Mouse (Mus musculus) stomach, embryonic 15.5 days (tissue): ENCODE data around the gene Rgl1. TPM values are rescaled to one million over a fixed set of nuclear protein-coding genes. Genes with fewer than 3 reads are reported as not detected.
A peak's percentile ranks its signal among the peaks of the same experiment; 100 is the strongest.
"Not testable (repeated sequence)": the region's sequence is repeated elsewhere in the genome, so short reads cannot be mapped to it uniquely, and the experiment has no call there.

Experiments
- ATAC-seq: fragments of 200-750 bp; cut with Nextera tagmentation; 2 replicates; pipeline ENCODE4 v1.8.0; 2017; ENCODE audit warnings: low read depth, moderate number of reproducible peaks, moderate TSS enrichment; ENCODE audit not compliant: insufficient read depth, low FRiP score
- H3K27ac ChIP-seq: fragments of 300-500 bp; sonication (generic); 2 replicates; pipeline ENCODE4 v1.5.1; 2015; ENCODE audit warnings: mild to moderate bottlenecking, inconsistent platforms
- H3K27me3 ChIP-seq: fragments of 300-500 bp; sonication (generic); replicated peaks from 2 replicates; pipeline ENCODE4 v1.6.1; 2015; ENCODE audit warnings: inconsistent platforms
- H3K36me3 ChIP-seq: fragments of 300-500 bp; sonication (generic); 2 replicates; pipeline ENCODE4 v1.6.1; 2015; ENCODE audit warnings: inconsistent platforms
- H3K4me1 ChIP-seq: fragments of 300-500 bp; sonication (generic); 2 replicates; pipeline ENCODE4 v1.6.1; 2015; ENCODE audit warnings: inconsistent platforms
- H3K4me2 ChIP-seq: fragments of 300-500 bp; sonication (generic); 2 replicates; pipeline ENCODE4 v1.6.1; 2015; ENCODE audit warnings: mild to moderate bottlenecking, inconsistent platforms
- H3K4me3 ChIP-seq: fragments of 300-500 bp; sonication (generic); replicated peaks from 2 replicates; pipeline ENCODE4 v1.5.1; 2015; ENCODE audit warnings: inconsistent platforms
- H3K9ac ChIP-seq: fragments of 300-500 bp; sonication (generic); 2 replicates; pipeline ENCODE4 v1.6.1; 2015; ENCODE audit warnings: inconsistent platforms
- H3K9me3 ChIP-seq: fragments of 300-500 bp; sonication (generic); 2 replicates; pipeline ENCODE4 v1.6.1; 2016; ENCODE audit warnings: inconsistent platforms
- WGBS: fragments of 180-500 bp; shearing (Covaris S2); methylation state at CpG from one replicate; pipeline ENCODE4 v1.1.7; 2015; 5-methylcytosine and 5-hydroxymethylcytosine counted together
- polyA plus RNA-seq: library from polyadenylated mRNA; unstranded; fragments of >200 nt; fragmentation: Nextera tagmentation; extraction: Ambion mirVana; gene quantifications from 2 replicates; pipeline ENCODE4 v1.2.1, GENCODE M21; 2015

The Rgl1 gene
- polyA plus RNA-seq, 1 experiment from 2014 or later: 41.7 TPM

- Histone ChIP-seq H3K27ac (no peak overlapping the region), H3K9me3 (no peaks in the 10 kb centered on the region), H3K36me3 (no peaks in the 10 kb centered on the region), H3K4me1 (no peaks in the 10 kb centered on the region), H3K4me3 (no peak overlapping the region), H3K4me2 (no peak overlapping the region), H3K9ac (no peak overlapping the region), H3K27me3 (no peaks in the 10 kb centered on the region)
- WGBS: 80% methylated on average over 5 of the region's 5 CpGs
- ATAC-seq: no peak
These were observed 118.1 kb downstream of the Rgl1 start for GRCm38 (mm10) chr1:152648052-152648451.

GRCm38 (mm10) chr1:152642207-152642606 is 123.9 kb downstream of the Rgl1 start:
- not testable (repeated sequence) for H3K27me3 ChIP-seq, H3K9ac ChIP-seq, ATAC-seq, H3K4me2 ChIP-seq, H3K36me3 ChIP-seq, H3K4me3 ChIP-seq, H3K27ac ChIP-seq, H3K9me3 ChIP-seq
- WGBS: 82% methylated on average over 10 of the region's 10 CpGs
- peaks cover 10% of the 10 kb centered on the region; the same call in 1 of the 2 replicates for H3K4me1 ChIP-seq

GRCm38 (mm10) chr1:152640195-152640981 is 125.8 kb downstream of the Rgl1 start:
- H3K4me1 ChIP-seq: peaks cover 10% of the 10 kb centered on the region; the same call in 1 of the 2 replicates
- no peak overlapping the region for H3K4me3 ChIP-seq
- H3K9me3 ChIP-seq: no peaks in the 10 kb centered on the region
- H3K27me3 ChIP-seq: no peaks in the 10 kb centered on the region
- no peak overlapping the region for H3K4me2 ChIP-seq
- ATAC-seq: peak; percentile 70
- 44% methylated on average over 11 of the region's 11 CpGs for WGBS
- H3K9ac ChIP-seq: no peak overlapping the region
- H3K27ac ChIP-seq: peak overlapping the region; percentile 62
- no peaks in the 10 kb centered on the region for H3K36me3 ChIP-seq

- H3K27ac ChIP-seq: 0 out of 2 replicates have a peak overlapping the region, but pooled peaks have one; percentile 1
- H3K27me3 ChIP-seq: no peaks in the 10 kb centered on the region
These were observed 126.8 kb downstream of the Rgl1 start for GRCm38 (mm10) chr1:152639344-152639743.

GRCm38 (mm10) chr1:152634638-152635037 is 131.5 kb downstream of the Rgl1 start:
- H3K9ac ChIP-seq: no peak overlapping the region
- H3K4me2 ChIP-seq: no peak overlapping the region
- H3K27me3 ChIP-seq: no peaks in the 10 kb centered on the region
- WGBS: 71% methylated on average over 5 of the region's 5 CpGs
- H3K27ac ChIP-seq: no peak overlapping the region
- H3K4me3 ChIP-seq: no peak overlapping the region
- H3K4me1 ChIP-seq: no peaks in the 10 kb centered on the region
- no peak for ATAC-seq
- H3K36me3 ChIP-seq: no peaks in the 10 kb centered on the region
- no peaks in the 10 kb centered on the region for H3K9me3 ChIP-seq

More at GRCm38 (mm10) chr1:152639344-152639743, 126.8 kb downstream of the Rgl1 start:
- WGBS: 81% methylated on average over 7 of the region's 7 CpGs
- no peaks in the 10 kb centered on the region for H3K9me3 ChIP-seq
- H3K36me3 ChIP-seq: no peaks in the 10 kb centered on the region
- H3K9ac ChIP-seq: no peak overlapping the region
- H3K4me1 ChIP-seq: peaks cover 10% of the 10 kb centered on the region; the same call in 1 of the 2 replicates
- ATAC-seq: no peak
- no peak overlapping the region for H3K4me2 ChIP-seq
- no peak overlapping the region for H3K4me3 ChIP-seq

- 80% methylated on average over 3 of the region's 3 CpGs for WGBS
- no peak overlapping the region for H3K27ac ChIP-seq
- H3K4me2 ChIP-seq: no peak overlapping the region
- no peaks in the 10 kb centered on the region for H3K9me3 ChIP-seq
- no peaks in the 10 kb centered on the region for H3K4me1 ChIP-seq
- ATAC-seq: no peak
- no peak overlapping the region for H3K9ac ChIP-seq
- H3K4me3 ChIP-seq: no peak overlapping the region
- no peaks in the 10 kb centered on the region for H3K36me3 ChIP-seq
- no peaks in the 10 kb centered on the region for H3K27me3 ChIP-seq
These were observed 136.4 kb downstream of the Rgl1 start for GRCm38 (mm10) chr1:152629780-152630179.

GRCm38 (mm10) chr1:152625651-152626050 is 140.5 kb downstream of the Rgl1 start:
- H3K4me1 ChIP-seq: peaks cover 14% of the 10 kb centered on the region; the same call in 1 of the 2 replicates
- H3K9ac ChIP-seq: no peak overlapping the region
- no peak for ATAC-seq
- H3K27ac ChIP-seq: no peak overlapping the region
- no peaks in the 10 kb centered on the region for H3K9me3 ChIP-seq
- H3K27me3 ChIP-seq: no peaks in the 10 kb centered on the region
- no peaks in the 10 kb centered on the region for H3K36me3 ChIP-seq
- peak overlapping the region; percentile 57 for H3K4me2 ChIP-seq
- H3K4me3 ChIP-seq: peak overlapping the region; percentile 59; the same call in 1 of the 2 replicates

- WGBS: under 1% methylated on average over 60 of the region's 61 CpGs
- Histone ChIP-seq H3K4me2 (peak overlapping the region; percentile 57), H3K27me3 (no peaks in the 10 kb centered on the region), H3K4me1 (peaks cover 14% of the 10 kb centered on the region; the same call in 1 of the 2 replicates), H3K9me3 (no peaks in the 10 kb centered on the region), H3K27ac (peak overlapping the region; percentile 86), H3K9ac (peak overlapping the region; percentile 29), H3K4me3 (peak overlapping the region; percentile 59), H3K36me3 (no peaks in the 10 kb centered on the region)
- peak; percentile 75 for ATAC-seq
These were observed 141.3 kb downstream of the Rgl1 start for GRCm38 (mm10) chr1:152624644-152625454.

GRCm38 (mm10) chr1:152623375-152624270 is 142.5 kb downstream of the Rgl1 start:
- H3K4me3 ChIP-seq: peak overlapping the region; percentile 59
- no peak for ATAC-seq
- 0 out of 2 replicates have a peak overlapping the region, but pooled peaks have one; percentile 8 for H3K9ac ChIP-seq
- peaks cover 14% of the 10 kb centered on the region; the same call in 1 of the 2 replicates for H3K4me1 ChIP-seq
- H3K4me2 ChIP-seq: peak overlapping the region; percentile 57
- peak overlapping the region; percentile 86 for H3K27ac ChIP-seq
- 38% methylated on average over 12 of the region's 12 CpGs for WGBS
- H3K36me3 ChIP-seq: no peaks in the 10 kb centered on the region
- H3K27me3 ChIP-seq: no peaks in the 10 kb centered on the region
- no peaks in the 10 kb centered on the region for H3K9me3 ChIP-seq

- Histone ChIP-seq H3K9me3 (no peaks in the 10 kb centered on the region), H3K4me1 (peaks cover 16% of the 10 kb centered on the region), H3K27me3 (no peaks in the 10 kb centered on the region), H3K4me3 (peak overlapping the region; percentile 59), H3K9ac (no peak overlapping the region), H3K36me3 (no peaks in the 10 kb centered on the region), H3K27ac (peak overlapping the region; percentile 55; the same call in 1 of the 2 replicates), H3K4me2 (peak overlapping the region; percentile 57)
- WGBS: 58% methylated on average over 9 of the region's 9 CpGs
- no peak for ATAC-seq
These were observed 143.4 kb downstream of the Rgl1 start for GRCm38 (mm10) chr1:152622765-152623211.

- H3K36me3 ChIP-seq: no peaks in the 10 kb centered on the region
- H3K4me3 ChIP-seq: no peak overlapping the region
- 82% methylated on average over 4 of the region's 4 CpGs for WGBS
- no peak overlapping the region for H3K9ac ChIP-seq
- peaks cover 24% of the 10 kb centered on the region for H3K4me1 ChIP-seq
- no peak for ATAC-seq
- H3K27ac ChIP-seq: no peak overlapping the region
- H3K4me2 ChIP-seq: peak overlapping the region; percentile 57; the same call in 1 of the 2 replicates
- no peaks in the 10 kb centered on the region for H3K9me3 ChIP-seq
- no peaks in the 10 kb centered on the region for H3K27me3 ChIP-seq
These were observed 144.5 kb downstream of the Rgl1 start for GRCm38 (mm10) chr1:152621624-152622023.
